Mouse (Mus musculus): ENCODE measurements around the gene Tmem45a. TPM values are rescaled to one million over a fixed set of nuclear protein-coding genes. Genes with fewer than 3 reads are reported as not detected.
"Not testable (repeated sequence)": the region's sequence is repeated elsewhere in the genome, so short reads cannot be mapped to it uniquely, and the experiment has no call there.

The Tmem45a gene
- total RNA-seq (2022), result 1 to 10 TPM in 1 of 4 experiments, under 1 TPM in 3; 0.46 to 1.5 (median 0.70) TPM

DNA sequence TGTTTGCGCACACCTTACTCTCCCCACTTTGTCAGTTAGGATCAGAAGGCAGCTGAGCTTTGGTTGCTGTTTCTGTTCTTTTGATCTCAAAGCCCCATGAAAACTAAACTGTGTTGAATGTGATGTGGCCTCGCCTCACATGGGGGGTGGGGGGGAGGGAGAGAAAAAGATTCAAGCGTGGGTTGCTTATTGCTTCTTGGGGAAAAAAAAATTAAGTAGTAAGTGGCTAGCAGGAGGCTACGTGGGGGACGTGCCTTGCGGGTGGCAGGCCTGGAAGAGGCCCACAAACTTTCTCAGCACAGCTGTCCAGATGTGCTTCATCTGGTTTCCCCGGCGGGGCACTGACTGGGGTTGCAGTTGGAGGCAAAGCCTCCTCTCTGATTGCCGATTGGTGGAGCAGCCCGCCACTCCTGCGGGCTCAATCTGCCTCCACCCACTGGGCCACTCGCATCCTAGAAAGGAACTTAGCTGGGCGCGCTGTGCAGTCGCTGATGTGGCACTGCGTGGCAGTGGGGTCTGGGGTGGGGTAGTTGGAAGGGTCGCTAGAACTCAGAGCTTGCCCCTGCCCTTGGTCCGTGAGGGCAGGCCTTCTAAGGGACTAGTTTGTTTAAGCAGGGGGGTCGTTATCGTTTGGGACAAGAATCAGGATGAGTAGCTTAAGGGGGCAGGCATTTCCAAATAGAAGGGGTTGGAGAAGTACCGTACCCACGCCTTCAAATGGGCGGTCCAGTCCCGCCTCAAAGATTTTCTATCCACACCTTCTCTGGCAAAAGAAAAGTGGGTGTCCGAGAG is at the start of gene Tmem45a:
Tmem45a (minus strand) TSS at position 343 of the 792 bp plus-strand sequence.
- DNase-seq (ENCODE audit: low spot score in 2 of 2), result peak; percentile 55 to 64

DNA sequence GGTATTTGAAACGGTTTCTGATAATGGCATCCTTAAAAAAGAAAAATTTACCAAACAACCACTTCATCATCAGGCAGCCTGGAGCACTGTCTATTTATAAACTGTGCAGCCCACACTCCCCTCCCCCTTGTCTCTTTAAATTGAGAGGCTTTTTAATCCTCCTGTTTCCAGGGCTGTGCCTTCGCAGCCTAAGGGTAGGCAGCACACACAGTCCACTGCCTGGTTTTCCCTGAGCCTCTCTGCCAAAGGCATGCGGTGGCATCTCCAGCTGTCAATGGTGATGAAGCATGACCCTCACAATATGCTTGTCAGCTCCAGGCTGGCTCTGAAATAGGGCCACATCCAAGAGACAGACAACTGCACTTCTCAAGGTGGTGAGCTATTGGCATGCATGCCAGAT is 42.1 kb upstream of the Tmem45a start, which contains the start of gene Lnp1:
Lnp1 (minus strand) TSS at position 39 of the 400 bp plus-strand sequence.
- DNase-seq (ENCODE audit: low spot score in 2 of 2), result no peak

DNA sequence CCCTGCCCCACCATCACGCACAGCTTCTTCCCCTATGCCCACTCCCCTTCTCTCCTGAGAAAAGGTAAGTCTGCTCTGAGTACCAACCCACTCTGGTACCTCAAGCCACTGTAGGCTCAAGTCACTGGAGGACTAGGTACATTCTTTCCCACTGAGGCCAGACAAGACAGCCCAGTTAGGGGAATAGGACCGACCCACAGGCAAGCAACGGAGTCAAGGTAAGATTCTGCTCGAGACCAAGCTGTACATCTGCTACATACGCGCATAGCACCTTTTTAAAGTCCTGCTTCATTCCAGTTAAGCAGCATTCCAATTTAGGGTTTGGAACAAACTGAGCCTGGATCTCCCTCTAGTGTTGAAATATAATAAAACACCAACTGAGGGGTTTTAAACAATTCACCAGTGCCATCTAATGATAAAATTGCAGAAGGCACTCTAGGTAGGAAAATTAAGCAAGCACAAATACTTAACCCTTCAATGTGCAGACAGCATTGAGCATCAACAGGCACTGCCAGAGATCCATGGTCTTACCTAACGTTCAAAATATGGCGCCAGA is 34.2 kb upstream of the Tmem45a start:
- DNase-seq (ENCODE audit: low spot score in 2 of 2), result no peak

DNA sequence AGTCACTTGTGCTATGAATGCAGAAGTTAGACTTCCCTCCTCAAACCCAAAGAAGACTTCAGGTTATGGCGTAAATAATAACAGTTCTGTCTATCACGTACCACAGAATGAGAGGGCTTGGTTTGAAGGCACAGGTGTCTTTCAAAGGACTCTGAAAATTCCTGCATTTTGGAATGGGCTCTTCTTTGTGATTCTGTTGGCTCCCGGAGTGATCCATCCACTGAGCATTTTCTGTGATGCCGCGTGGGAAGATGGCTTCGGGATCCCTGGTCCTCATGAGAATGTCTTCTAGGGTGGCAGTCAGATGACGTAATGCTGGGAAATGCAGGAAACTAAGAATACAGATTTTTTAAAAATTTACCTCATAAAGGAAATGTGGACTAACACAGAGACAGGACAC is 31.3 kb upstream of the Tmem45a start:
- no peak for DNase-seq (ENCODE audit: low spot score in 2 of 2)

DNA sequence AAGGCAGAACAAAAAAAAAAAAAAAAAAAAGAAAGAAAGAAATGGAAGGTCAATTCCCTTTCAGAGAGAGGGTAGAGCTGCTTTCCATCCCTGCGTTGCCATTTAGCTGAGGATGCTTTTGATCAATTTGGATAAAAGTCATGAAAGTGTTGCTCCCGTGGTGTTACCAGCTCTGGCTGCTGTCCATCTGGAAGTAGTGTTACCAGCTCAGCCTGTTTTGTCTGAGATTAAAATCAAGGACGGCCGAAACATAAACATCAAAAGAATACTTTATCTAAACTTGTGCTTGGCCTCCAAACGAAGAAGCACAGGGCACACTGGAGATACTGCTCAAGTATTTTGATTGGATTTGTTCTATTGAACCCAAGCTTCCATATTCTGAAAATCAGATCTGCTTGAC is 23.0 kb upstream of the Tmem45a start:
- DNase-seq (ENCODE audit: low spot score in 2 of 2), result no peak

DNA sequence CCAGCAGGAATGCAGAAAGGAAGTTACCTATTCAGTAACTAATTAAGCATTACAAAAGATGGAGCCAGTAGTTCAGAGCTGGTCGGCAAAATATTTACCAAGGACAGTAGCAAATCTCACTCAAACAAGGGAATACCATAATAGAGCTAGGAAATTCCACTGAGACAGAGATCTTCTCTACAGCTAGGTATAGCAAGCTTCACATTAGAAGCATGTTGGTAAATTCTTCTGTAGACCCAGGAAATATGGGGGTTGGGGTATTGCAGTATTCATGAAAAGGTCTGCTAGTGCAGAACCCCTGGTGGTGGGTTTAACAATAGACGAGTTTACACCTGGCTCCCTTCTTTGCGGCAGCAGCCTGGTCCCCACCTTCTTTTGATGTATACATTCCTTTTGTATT is 16.2 kb upstream of the Tmem45a start:
- DNase-seq (ENCODE audit: low spot score in 2 of 2), result not testable (repeated sequence)

DNA sequence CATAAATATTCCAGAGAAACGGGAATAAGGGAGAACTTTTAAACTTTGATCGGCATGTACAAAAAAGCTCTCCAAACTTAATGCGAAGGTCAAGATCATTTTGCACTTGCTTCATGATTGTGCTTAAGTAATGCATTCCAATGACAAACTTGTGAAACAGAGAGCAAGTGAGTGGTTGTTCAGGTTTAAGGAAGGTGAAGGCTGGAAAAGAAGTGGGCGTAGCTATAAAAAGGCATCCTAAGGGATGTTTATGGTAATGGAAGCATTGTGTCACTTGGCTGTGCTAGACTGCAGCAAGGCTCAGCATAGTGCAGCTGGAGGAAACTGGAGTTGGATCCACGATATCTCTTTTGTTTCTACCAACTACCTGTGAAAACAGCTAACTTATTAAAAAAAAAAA is 5.6 kb upstream of the Tmem45a start:
- DNase-seq (ENCODE audit: low spot score in 2 of 2), result no peak

DNA sequence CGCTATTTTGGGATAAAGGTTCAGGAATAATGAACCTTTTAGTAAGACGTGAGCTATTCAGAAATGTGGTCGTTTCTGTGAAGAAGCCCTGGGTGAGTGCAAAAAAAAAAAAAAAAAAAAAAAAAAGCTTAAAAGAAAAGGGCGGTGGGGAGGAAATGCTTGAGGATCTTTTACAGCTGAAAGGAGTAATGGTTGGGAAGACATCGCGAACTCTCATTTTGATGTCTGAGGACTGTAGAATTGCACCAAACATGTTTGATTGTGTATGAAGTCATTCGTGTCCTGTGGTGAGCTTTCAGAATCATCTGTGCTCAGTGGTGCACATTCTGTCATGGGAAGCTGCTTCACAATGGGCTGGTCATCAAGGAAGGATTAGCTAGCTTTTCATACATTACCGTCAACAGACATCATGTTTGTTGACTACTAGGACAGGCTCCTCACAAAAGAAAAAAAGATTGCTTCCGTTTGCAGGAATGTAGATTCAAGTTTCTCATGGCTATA is 700 bp upstream of the Tmem45a start:
- no peak for DNase-seq (ENCODE audit: low spot score in 2 of 2)

DNA sequence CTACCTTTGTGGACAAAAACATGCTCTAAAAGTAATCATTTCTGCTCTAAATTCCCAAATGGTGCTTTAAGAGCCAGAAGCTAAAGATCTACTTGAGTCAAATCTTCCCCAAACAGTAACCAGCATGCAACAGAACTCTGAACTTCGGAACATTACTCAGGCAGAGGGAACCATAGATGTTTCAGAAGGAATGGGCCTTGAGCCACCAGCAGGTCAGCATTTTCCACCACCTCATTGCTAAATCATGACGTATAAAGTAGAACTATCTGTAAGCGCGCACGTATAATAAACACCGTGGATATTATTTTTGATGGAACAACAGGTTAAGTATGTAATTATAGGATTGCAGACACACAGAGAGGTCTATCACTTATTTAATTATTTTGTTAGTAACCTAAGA is 1.2 kb downstream of the Tmem45a start:
- no peak for DNase-seq (ENCODE audit: low spot score in 2 of 2)

DNA sequence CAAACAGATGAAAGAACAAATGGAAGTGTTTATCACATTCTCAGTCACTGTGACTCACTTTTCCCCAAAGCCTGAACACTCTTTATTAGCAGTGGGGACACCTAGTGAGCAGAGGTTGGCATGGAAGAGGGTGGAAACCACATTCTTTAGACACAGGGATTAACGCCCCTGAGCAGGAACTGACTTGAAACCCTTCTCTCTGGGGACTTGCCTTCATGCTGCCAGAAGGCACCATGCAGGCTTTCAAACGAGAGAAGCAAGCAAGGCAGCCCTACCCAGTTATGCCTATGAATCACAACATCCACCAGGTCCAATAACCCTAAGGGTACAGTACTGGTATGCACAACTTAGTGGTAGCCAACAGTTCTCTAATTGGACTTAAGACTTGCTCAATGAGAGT is 12.6 kb downstream of the Tmem45a start:
- no peak for DNase-seq (ENCODE audit: low spot score in 2 of 2)

DNA sequence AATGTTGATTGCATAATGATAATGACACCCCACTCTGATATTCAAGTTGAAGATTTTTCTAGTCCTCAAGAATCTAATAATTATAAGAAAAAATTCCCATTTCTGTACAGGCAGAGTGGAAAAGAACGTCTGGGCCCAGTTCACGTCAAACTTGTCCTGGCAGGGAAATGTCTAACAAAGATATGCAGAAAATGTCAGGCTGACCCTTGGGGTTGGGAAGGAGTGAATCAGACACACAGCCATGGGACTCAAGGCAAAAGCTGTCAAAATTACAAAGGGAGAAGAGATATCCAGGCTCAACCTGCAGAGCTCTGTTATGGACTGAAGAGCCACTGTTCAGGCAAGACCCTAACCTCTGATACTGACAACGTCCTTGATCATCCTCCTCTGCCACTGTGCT is 15.5 kb downstream of the Tmem45a start:
- DNase-seq (ENCODE audit: low spot score in 2 of 2), result no peak

DNA sequence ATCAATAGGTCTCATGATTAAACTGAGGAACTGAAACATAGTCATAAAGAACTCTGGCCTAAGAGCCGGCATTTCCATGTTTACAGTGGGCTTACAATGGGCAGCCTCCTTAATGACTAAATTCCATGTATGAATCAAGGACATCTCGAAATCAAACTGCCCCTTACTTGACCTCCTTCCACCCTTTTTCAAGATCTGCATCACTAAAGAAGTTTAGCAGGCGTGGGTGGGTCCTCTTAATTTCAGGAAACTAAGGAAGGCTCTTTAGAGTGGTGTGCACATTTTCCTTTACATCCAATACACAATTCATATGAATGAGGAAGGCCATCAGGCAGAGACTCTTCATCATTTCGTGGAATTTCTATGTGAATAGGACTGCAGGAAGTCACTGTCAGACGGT is 17.6 kb downstream of the Tmem45a start:
- no peak for DNase-seq (ENCODE audit: low spot score in 2 of 2)

DNA sequence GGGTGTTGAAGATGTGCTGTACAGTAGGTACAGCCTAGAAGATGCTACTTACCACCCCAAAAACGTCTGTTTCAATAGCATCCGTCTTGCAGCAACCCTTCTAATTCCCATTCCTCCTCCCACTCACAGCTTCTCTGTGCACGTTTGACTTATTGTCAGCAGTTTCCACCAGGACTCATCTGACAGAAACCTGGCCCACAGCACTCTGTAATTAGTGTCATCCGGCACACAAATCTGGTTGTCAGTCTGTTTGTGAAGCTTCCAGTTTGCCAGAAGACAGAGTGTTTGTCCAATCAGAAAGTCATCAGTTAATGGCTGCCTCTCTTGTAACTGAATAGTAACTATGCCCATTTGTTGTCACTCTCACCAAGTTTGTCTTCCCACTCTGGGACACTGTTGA is 18.4 kb downstream of the Tmem45a start:
- DNase-seq (ENCODE audit: low spot score in 2 of 2), result no peak

DNA sequence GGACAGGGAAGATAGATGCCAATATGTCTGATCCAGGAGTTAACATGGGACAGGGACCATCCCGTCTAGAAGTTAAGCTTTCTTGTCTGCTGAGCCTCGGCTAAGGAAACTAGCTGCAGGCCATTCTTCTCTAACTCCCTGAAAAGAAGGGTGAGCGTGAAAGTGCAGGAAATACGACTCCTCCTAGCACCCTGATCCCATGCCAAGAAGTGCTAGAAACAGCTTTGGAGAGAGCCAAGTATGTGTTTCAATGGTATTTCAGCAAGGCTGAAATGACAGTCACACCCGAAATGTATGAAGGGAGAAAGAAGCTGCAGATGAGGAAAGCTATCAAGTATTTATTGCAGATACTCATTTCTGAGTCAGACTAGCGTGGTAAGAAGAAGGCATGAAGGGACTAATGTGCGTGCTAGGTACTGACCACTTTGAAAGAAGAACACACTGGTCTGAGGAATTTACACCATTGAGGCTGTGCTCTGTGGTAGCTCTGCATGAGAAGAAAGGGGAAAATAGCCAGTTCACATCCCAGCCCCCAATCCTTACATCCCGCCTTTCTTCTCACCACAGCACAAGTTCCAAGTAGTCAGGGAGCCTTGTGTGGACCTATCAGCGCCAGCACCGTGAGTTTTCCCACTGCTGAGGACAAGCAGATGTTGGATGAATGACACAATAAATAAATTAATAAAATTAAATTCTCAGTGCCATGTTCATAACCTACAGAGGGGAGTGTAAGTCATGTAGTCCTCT is 33.0 kb downstream of the Tmem45a start:
- DNase-seq (ENCODE audit: low spot score in 2 of 2), result no peak

DNA sequence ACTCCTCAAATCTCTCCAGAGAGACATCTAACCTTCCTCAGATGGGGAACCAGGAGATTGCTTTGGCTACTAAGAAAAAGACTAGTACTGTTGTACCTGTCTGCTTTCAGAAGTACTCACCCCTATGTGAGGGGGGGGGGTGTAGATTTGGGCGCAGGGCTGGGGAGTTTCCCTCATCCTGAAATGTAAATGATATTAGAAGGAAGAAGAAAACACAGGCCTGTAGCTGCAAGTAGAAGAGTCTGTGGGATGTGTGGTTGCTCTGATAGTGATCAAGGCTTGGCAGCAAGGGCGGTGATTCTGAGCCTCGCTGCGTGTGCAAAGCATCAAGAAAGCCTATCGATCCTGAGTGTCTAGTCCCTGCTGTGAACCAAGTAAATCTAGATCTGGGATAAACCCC is 43.0 kb downstream of the Tmem45a start:
- DNase-seq (ENCODE audit: low spot score in 2 of 2), result no peak

DNA sequence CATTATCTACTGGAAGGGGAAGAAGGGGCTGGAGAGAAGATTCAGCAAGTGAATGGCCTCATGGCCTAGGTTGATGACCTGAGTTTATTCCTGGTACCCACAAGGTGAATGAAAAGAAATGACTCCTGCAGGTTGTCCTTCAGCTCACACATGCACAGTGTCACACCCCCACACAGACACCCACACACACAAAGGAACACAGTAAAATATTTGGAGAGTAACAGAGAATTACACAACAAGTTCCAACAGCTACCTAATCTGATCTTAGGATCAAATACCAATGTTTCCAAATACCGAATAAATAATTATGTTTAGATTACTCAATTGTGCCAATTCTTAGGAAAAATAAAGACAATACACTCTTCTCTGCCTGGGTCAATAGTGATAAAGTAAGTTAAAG is 52.7 kb downstream of the Tmem45a start:
- DNase-seq (ENCODE audit: low spot score in 2 of 2), result no peak

DNA sequence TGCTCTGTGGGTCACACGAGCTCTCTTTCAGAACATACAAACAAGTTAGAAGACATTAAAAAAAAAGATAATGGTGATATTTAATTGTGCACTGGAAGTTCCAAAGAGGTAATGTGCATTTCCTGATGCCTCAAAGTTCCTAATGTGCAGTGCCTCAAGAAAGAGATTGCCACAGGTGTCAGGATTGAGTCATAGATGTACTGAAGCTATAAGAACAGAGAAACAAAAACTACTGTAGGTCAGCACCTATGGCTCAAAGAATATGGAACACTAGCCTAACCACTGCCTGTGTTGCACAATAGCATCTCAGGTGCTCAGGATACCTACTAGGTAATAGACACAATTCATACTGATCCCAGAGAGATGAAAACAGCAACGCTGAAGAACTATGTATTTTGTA is 54.0 kb downstream of the Tmem45a start:
- DNase-seq (ENCODE audit: low spot score in 2 of 2), result no peak

DNA sequence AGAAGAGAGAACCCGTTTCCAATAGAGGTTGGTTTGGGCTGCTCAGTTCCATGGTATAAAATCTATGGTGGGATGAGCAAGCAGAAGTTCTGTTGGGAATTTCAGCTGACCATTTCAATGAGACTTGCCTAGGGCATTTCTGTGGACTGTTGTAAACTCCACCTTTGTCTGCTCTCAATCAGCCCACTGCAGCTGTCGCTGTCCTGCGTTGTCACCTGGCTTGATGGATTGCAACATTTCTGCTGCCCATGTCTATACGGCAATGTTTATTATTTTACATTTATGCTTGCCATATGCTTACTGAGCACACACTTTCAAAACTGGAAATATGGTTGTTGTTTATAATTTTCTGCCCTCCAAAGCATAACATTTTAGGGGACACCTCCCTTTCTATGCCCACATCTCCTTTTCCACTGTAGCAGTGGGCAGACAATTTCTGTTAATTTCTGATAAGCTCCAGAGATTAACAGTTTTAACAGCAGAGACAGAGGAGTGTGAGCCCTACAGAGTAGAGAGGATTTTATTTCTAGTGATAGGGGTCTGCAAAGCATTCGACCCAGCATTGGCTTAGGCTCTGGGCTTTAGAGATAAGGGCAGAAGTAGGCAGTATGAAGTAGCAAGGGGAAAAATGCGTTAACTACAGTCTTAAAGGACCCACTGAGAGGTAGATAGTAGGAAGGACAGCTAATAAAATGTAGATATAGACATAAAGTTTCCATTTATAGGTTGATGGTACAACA is 84.4 kb downstream of the Tmem45a start:
- DNase-seq (ENCODE audit: low spot score in 2 of 2), result no peak

DNA sequence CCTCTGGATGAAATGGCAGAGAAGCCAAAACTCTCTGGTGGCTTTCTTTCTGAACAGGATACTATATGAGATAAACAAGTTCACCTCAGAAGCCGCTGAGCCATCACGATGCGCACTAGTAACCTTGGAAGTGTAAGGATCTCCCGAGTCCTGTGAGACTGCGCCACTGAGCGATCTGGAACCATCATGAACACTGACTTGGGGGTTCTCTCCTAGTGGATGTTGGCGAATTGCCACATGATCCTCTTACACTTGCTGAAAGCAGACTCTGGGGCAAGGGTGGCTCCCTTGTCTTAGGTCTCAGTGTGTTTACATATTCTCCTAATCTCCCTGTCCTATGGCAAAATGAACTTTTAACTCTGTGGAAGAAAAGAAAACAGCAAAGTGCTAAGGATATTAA is 85.0 kb downstream of the Tmem45a start:
- DNase-seq (ENCODE audit: low spot score in 2 of 2), result no peak

DNA sequence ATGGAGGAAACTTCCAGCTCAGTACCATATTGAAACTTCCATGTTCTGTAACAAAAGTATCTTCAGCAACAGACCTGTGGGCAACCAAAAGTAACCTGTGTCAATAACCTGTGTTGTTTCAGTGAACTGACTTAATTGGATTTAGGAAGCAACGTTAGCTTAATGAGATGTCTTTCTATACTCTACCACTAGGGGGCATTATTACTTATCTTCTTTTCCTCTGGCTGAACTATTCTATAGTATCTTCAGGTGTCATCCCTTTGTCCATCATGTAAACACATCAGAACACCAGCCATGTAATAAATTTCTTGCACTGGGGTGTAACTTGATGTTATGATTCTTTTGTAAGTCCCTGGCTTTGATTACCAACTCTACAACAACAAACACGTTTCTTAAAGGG is 85.5 kb downstream of the Tmem45a start:
- no peak for DNase-seq (ENCODE audit: low spot score in 2 of 2)

DNA sequence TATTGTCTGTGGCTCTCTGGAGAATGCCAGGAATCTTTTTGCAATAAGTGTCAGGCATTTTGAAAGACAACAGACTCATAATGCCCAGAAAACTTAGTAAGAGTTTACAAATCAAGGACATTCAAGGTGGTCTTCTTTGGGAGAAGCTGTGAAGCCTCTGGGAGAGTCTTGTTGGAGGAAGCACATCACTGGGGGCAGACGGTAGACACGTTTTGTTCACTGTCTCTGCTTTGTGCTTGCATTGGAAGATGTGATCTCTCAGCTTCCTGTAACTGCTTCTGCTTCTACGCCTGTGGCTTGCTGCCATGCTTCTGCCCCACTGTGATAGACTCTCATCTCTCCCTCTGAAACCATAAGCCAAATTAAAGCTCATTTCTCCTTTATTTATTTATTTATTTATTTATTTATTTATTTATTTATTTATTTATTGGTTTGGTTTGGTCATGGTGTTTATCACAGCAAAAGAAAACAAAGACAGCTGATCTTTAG is 86.4 kb downstream of the Tmem45a start:
- DNase-seq (ENCODE audit: low spot score in 2 of 2), result no peak

Measured in left cerebral cortex, adult 8-10 months (tissue).